Mouse (Mus musculus): ENCODE measurements around the gene Syndig1.

DNA sequence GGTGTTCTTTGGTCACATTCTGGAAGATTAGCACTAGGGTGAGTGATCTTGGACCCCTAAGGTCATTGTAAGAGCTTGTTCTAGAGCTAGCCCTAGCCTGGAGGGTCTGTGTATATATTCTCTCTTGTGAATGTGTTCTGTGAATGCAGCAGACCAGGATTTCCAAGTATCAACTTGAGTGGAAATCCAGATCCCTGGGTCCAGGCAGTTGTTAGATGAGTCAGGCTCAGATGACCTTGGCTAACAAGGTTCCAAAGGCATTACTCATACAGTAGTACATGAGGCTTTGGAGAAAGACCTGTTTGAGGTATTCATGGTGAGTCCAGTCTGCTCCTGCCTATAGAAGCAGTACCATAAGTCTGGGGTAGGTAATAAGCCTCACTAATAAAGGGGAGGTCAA lies 103.1 kb downstream of the Syndig1 start:
- TF ChIP-seq CTCF (IDR thresholded peaks at IDR 0.05; ENCODE audit: control insufficient read depth, insufficient read depth, insufficient read length) = no peak
- TF ChIP-seq FOSL1 (IDR thresholded peaks at IDR 0.05; ENCODE audit: insufficient read depth, low read length, poor library complexity, severe bottlenecking) = no peak
- TF ChIP-seq MYOD1 (IDR thresholded peaks at IDR 0.05; ENCODE audit: control insufficient read depth, insufficient read length, low read depth) = no peak
- no peak for TF ChIP-seq USF1 (IDR thresholded peaks at IDR 0.05; ENCODE audit: low read depth)
- no peak for TF ChIP-seq MYOG (IDR thresholded peaks at IDR 0.05; ENCODE audit: control insufficient read depth, extremely low read depth, insufficient read length)
- no peak for TF ChIP-seq MAX (IDR thresholded peaks at IDR 0.05)
- TF ChIP-seq CEBPB (IDR thresholded peaks at IDR 0.05; ENCODE audit: low read depth) = no peak

Measured in C2C12 (cell line).